Mouse (Mus musculus) retina, postnatal 1 day (tissue): ENCODE results near the gene Lmna.

Experiments used
- DNase-seq: peaks from one replicate; pipeline ENCODE4 v3.0.0-alpha.2; 2012

The Lmna gene

GRCm38 (mm10) chr3:88442488-88442887 is 67.3 kb downstream of the Lmna start:
- no peak for DNase-seq

- DNase-seq: peak; percentile 77
Measured at GRCm38 (mm10) chr3:88440500-88441381, 69.0 kb downstream of the Lmna start.

- no peak for DNase-seq
Measured at GRCm38 (mm10) chr3:88439582-88439981, 70.2 kb downstream of the Lmna start.

- no peak for DNase-seq
Measured at GRCm38 (mm10) chr3:88437454-88437853, 72.3 kb downstream of the Lmna start.

GRCm38 (mm10) chr3:88436395-88437201 is 73.2 kb downstream of the Lmna start:
- peak; percentile 92 for DNase-seq

- no peak for DNase-seq
Measured at GRCm38 (mm10) chr3:88435515-88435914, 74.2 kb downstream of the Lmna start.
